Mouse (Mus musculus) olfactory bulb, adult 2 months (tissue): ENCODE data around the gene Wfs1.

ENCODE experiments used
- CTCF ChIP-seq: fragments of 200-500 bp; IDR thresholded peaks from 2 replicates; pipeline ENCODE4 v1.5.1; 2012; ENCODE audit warnings: low read depth, mild to moderate bottlenecking, low read length, moderate library complexity; ENCODE audit not compliant: insufficient read depth
- POLR2A ChIP-seq: fragments of 200-500 bp; IDR thresholded peaks from 2 replicates; pipeline ENCODE4 v1.6.1; 2012; ENCODE audit warnings: mild to moderate bottlenecking, low read depth, low read length, moderate library complexity; ENCODE audit not compliant: insufficient read depth

GRCm38 (mm10) chr5:37035192-37035591 is 46.2 kb upstream of the Wfs1 start:
- TF ChIP-seq CTCF (no peak), POLR2A (no peak)
